Mouse (Mus musculus): ENCODE measurements at regions not wholly inside any gene's neighbourhood (a gene's known extent, or its start where the extent isn't known, plus 50 kb on each side); places are given as distances from the start of the nearest gene placed in this dataset.
A peak's percentile ranks its signal among the peaks of the same experiment; 100 is the strongest.

- intact Hi-C loops (cut with DNase I) = no loop called here
- DNase-seq (ENCODE audit: low spot score in 2 of 2) = no peak
These were observed 61.3 kb upstream of the Gm3839 start for GRCm38 (mm10) chr14:11417857-11418256.

- intact Hi-C loops (cut with DNase I) = no loop called here
- no peak for DNase-seq (ENCODE audit: low spot score in 2 of 2)
These were observed 65.8 kb upstream of the Gm3839 start for GRCm38 (mm10) chr14:11422306-11422705.

- intact Hi-C loops (cut with DNase I) = no loop called here
These were observed 72.0 kb upstream of the Gm3839 start for GRCm38 (mm10) chr14:11428256-11429240.

DNA sequence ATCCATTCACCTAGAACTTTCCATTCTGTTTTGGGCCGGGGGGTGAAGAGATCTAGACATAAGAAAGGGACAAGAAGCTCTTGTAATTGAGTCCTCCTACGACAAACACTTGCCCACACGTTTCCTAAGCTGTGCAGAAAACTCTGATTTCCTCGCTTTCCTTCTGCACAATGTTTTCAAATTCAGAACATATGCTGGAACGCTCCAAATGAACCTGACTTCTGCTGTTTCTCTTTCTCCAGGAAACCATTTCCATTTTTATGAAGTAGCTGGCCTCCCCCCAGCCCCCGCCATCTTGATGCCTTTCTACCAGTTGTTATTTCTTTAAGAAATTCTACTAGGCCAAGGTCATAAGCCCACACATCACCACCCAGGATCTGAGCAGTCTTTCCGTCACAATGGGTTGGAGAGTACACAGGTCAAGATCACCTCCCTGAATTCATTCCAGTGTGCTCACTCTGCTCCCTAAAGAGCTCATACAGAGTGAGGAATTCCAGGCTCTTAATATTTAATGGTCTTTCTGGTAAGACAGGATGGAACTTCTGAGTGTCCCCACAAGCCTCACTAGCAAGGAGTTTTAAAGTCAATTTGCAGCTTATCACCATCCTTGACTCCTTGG lies 78.7 kb upstream of the Gm3839 start:
- DNase-seq (ENCODE audit: low spot score in 2 of 2) = peak; percentile 32 to 54
- intact Hi-C loops (cut with DNase I) = no loop called here

More at GRCm38 (mm10) chr14:11428256-11429240, 72.0 kb upstream of the Gm3839 start:
- peak; percentile 34 to 37 for DNase-seq (ENCODE audit: low spot score in 2 of 2)

DNA sequence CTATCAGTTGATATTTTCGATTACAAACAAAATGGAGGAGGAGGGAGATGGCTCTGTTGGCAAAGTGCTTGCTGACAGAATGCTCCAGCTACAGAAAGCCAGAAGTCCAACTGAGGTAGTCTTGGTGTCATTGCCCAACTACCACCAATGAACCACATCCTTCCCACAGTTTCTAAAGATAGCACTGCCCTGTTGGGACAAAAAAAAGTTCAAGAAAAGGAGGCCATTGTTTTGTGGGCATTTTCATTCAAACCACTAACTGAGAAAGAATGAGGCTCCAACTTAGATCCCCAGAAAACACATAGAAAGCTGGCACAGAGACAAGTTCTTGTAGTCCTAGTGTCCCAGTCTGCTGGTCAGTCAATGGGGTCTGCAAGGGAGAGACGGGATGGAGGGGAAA lies 82.1 kb upstream of the Gm3839 start:
- no peak for DNase-seq (ENCODE audit: low spot score in 2 of 2)
- intact Hi-C loops (cut with DNase I) = no loop called here

DNA sequence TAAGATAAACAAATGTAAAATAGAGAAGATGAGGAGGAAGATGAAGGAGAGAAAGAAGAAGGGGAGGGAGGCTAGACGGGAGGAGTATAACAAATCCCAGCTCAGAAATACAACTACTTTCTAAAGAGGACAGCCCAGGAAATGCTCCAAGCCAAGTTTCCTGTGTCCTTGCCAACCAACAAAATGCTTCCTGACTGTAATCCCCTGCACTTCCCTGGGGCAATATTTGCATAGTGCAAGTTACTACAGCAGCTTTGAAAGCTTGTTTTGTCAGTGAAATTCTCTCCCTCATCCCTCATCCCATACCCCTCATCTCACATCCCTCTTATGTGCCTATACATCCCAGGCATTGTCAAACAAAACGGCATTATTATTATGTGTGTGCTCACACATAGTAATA lies 83.7 kb upstream of the Gm3839 start:
- intact Hi-C loops (cut with DNase I) = no loop called here

GRCm38 (mm10) chr14:11449958-11450357 lies 93.4 kb upstream of the Gm3839 start:
- intact Hi-C loops (cut with DNase I) = no loop called here

More for the DNA sequence above, 83.7 kb upstream of the Gm3839 start:
- DNase-seq (ENCODE audit: low spot score in 2 of 2) = no peak

DNA sequence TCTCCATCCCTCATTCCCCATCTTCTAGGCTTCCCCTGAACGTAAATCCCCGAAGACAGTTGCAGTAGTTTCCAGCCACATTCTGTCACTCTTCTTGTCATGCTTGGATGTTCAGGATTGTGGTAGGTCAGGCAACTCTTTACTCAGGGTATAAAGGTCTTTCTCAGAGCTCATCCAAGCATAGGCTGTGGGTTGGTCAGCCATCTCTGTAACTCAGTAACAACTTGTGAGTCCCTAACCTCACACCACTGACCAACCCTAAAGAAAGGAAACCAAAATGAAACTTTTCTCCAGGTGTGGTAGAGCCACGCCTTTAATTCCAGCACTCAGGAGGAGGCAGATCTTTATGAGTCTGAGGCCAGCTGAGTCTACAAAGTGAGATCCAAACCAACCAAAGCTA lies 75.6 kb upstream of the Ptprg start:
- intact Hi-C loops (cut with DNase I) = no loop called here
- DNase-seq (ENCODE audit: low spot score in 2 of 2) = no peak

More at GRCm38 (mm10) chr14:11449958-11450357, 93.4 kb upstream of the Gm3839 start:
- DNase-seq (ENCODE audit: low spot score in 2 of 2) = no peak

GRCm38 (mm10) chr14:11482151-11482550 lies 71.2 kb upstream of the Ptprg start:
- intact Hi-C loops (cut with DNase I) = no loop called here
- no peak for DNase-seq (ENCODE audit: low spot score in 2 of 2)

GRCm38 (mm10) chr14:11486287-11486686 lies 67.0 kb upstream of the Ptprg start:
- intact Hi-C loops (cut with DNase I) = no loop called here

GRCm38 (mm10) chr14:11501744-11502143 lies 51.6 kb upstream of the Ptprg start:
- intact Hi-C loops (cut with DNase I) = no loop called here
- DNase-seq (ENCODE audit: low spot score in 2 of 2) = no peak

More at GRCm38 (mm10) chr14:11486287-11486686, 67.0 kb upstream of the Ptprg start:
- DNase-seq (ENCODE audit: low spot score in 2 of 2) = no peak

DNA sequence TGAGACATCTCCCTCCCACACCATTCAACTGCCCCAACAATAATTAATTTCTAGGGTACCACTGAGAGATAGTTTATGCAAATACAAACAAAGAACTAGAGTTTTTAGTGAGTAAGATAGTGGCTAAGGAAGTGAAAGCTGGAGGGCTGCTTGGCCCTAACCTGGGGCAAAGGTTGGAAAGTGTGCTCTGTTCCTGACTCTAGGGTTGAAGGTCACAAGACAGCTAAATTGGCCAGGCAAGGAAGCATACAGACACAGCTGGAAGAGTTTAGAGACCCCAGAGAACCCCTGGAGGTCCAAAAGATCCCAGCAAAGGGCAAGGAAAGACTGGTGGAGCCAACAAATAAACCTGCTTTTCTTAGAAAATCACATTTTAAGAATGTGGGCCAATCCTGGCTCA lies 50.2 kb upstream of the Ptprg start:
- DNase-seq (ENCODE audit: low spot score in 2 of 2) = no peak
- intact Hi-C loops (cut with DNase I) = no loop called here
